Mouse (Mus musculus) kidney, embryonic 15.5 days (tissue): ENCODE results near the gene Npr1. TPM values are rescaled to one million over a fixed set of nuclear protein-coding genes. Genes with fewer than 3 reads are reported as not detected.

Source experiments
- polyA plus RNA-seq: library from polyadenylated mRNA; unstranded; fragments of >200 nt; fragmentation: Nextera tagmentation; extraction: Ambion mirVana; gene quantifications from 2 replicates; pipeline ENCODE4 v1.2.1, GENCODE M21; 2015

The Npr1 gene
- polyA plus RNA-seq, 1 experiment from 2014 or later, result 16.2 TPM

Other genes with a start within 250 kb of the Npr1 start
- 96.9 and 105 TPM in 2 replicates for gene Jtb, start 234.3 kb downstream of the Npr1 start, polyA plus RNA-seq
- 3.7 and 6.9 TPM in 2 replicates for gene Creb3l4, start 222.4 kb downstream of the Npr1 start, polyA plus RNA-seq
- 101 and 104 TPM in 2 replicates for gene Slc39a1, start 217.7 kb downstream of the Npr1 start, polyA plus RNA-seq
- 26.1 and 26.7 TPM in 2 replicates for gene Crtc2, start 211.7 kb downstream of the Npr1 start, polyA plus RNA-seq
- gene Dennd4b, start 200.7 kb downstream of the Npr1 start, polyA plus RNA-seq, result 3.9 and 4.1 TPM in 2 replicates
- gene Gatad2b, start 172.7 kb downstream of the Npr1 start, polyA plus RNA-seq, result 12.8 and 16.2 TPM in 2 replicates
- 15.4 and 17.3 TPM in 2 replicates for gene Slc27a3, start 75.9 kb downstream of the Npr1 start, polyA plus RNA-seq
- 32.9 and 38.1 TPM in 2 replicates for gene Ints3, start 32.2 kb downstream of the Npr1 start, polyA plus RNA-seq
- gene Ilf2, start 10.3 kb upstream of the Npr1 start, polyA plus RNA-seq, result 236 and 238 TPM in 2 replicates
- gene Snapin, start 25.2 kb upstream of the Npr1 start, polyA plus RNA-seq, result 69.9 and 70.6 TPM in 2 replicates
- 149 and 152 TPM in 2 replicates for gene Chtop, start 43.6 kb upstream of the Npr1 start, polyA plus RNA-seq
- gene S100a1, start 48.5 kb upstream of the Npr1 start, polyA plus RNA-seq, result 79.4 and 87.1 TPM in 2 replicates
- 39.8 and 40.5 TPM in 2 replicates for gene S100a13, start 48.6 kb upstream of the Npr1 start, polyA plus RNA-seq
- gene S100a14, start 61.0 kb upstream of the Npr1 start, polyA plus RNA-seq, result 3.8 and 6.6 TPM in 2 replicates
- gene S100a16, start 71.4 kb upstream of the Npr1 start, polyA plus RNA-seq, result 190 and 192 TPM in 2 replicates
- not detected in 2 replicates for gene S100a3, start 94.7 kb upstream of the Npr1 start, polyA plus RNA-seq
- gene S100a2, start 124.4 kb upstream of the Npr1 start, polyA plus RNA-seq, result not detected in 2 replicates
- gene Gm42674, start 136.0 kb upstream of the Npr1 start, polyA plus RNA-seq, result not detected in 2 replicates
- gene S100a4, start 137.9 kb upstream of the Npr1 start, polyA plus RNA-seq, result 4.2 and 6.4 TPM in 2 replicates
- gene S100a5, start 142.7 kb upstream of the Npr1 start, polyA plus RNA-seq, result 0.46 TPM in 1 of 2 replicates, not detected in the other
- 168 and 169 TPM in 2 replicates for gene S100a6, start 147.0 kb upstream of the Npr1 start, polyA plus RNA-seq
- 0.16 and 0.17 TPM in 2 replicates for gene S100a7a, start 188.2 kb upstream of the Npr1 start, polyA plus RNA-seq
- gene S100a8, start 203.1 kb upstream of the Npr1 start, polyA plus RNA-seq, result 34.3 and 50.5 TPM in 2 replicates
- gene S100a9, start 229.9 kb upstream of the Npr1 start, polyA plus RNA-seq, result 19.3 and 31.5 TPM in 2 replicates